Mouse (Mus musculus) bone marrow, adult 2 months (tissue): Measurements from ENCODE around the gene Unc13b.

Experiments used
- CTCF ChIP-seq: fragments of 200-500 bp; IDR thresholded peaks from 2 replicates; pipeline ENCODE4 v1.5.1; 2011; ENCODE audit warnings: low read length, control low read depth; ENCODE audit not compliant: control insufficient read depth, insufficient read depth
- POLR2A ChIP-seq: fragments of 200-500 bp; IDR thresholded peaks from 2 replicates; pipeline ENCODE4 v1.6.1; 2011; ENCODE audit warnings: low read depth, mild to moderate bottlenecking, control low read depth, low read length, borderline replicate concordance; ENCODE audit not compliant: control insufficient read depth

- no peak for TF ChIP-seq POLR2A
- TF ChIP-seq CTCF, result no peak
These were observed 130.6 kb downstream of the Unc13b start for GRCm38 (mm10) chr4:43189381-43189780.
